Mouse (Mus musculus) megakaryocyte, embryonic 14.5 days (primary cell): Measurements from ENCODE around the gene Sorcs2.

Source experiments
- FLI1 ChIP-seq: IDR thresholded peaks from 2 replicates; pipeline ENCODE4 v1.6.1; 2012; ENCODE audit warnings: low read length, inconsistent platforms, mixed read lengths
- GATA1 ChIP-seq: IDR thresholded peaks from 3 replicates; pipeline ENCODE4 v1.6.1; 2012; ENCODE audit warnings: mixed read lengths, low read length, inconsistent platforms, borderline replicate concordance

- no peak for TF ChIP-seq GATA1
- TF ChIP-seq FLI1, result no peak
These were observed 775 bp upstream of the Sorcs2 start for GRCm38 (mm10) chr5:36398463-36399364.
